Mouse (Mus musculus): ENCODE measurements around the gene Trafd1. TPM values are rescaled to one million over a fixed set of nuclear protein-coding genes. Genes with fewer than 3 reads are reported as not detected.

Trafd1 gene
- total RNA-seq (2015; ENCODE audit: low replicate concordance), result 23.1 and 29.3 TPM in 2 replicates
- 11.1 and 21.4 TPM in 2 replicates for total RNA-seq (2017; ENCODE audit: low replicate concordance)

- peak; percentile 94 for ATAC-seq (replicated peaks; ENCODE audit: low FRiP score, poor library complexity, severe bottlenecking)
Observed at GRCm38 (mm10) chr5:121385461-121386119, at the start of gene Trafd1. Gene Trafd1, minus strand, starts transcription at chr5:121385632.

DNA sequence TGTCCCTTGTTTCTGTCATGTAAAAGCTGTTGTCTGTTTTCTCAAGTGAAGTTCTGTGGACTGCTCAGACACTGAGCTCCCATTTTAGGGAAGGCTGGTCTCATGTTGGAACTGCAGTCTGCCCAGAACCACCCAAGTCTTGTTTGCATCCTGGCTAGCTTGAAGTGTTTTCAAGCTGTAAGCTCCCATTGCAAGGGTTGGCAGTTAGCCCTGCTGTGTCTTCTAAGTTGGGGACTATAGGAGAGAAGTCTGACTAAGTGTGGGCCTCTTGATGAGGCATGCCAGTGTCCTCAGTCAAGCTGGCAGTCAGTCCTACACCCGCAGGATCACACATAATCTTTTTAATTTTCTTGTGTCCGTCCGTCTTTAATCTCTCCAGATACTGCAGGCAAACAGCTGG is 43.5 kb upstream of the Trafd1 start:
- no peak for ATAC-seq (replicated peaks; ENCODE audit: low FRiP score, poor library complexity, severe bottlenecking)

- ATAC-seq (replicated peaks; ENCODE audit: low FRiP score, poor library complexity, severe bottlenecking), result no peak
Observed at GRCm38 (mm10) chr5:121423297-121423696, 37.9 kb upstream of the Trafd1 start.

GRCm38 (mm10) chr5:121422787-121423186 is 37.4 kb upstream of the Trafd1 start:
- no peak for ATAC-seq (replicated peaks; ENCODE audit: low FRiP score, poor library complexity, severe bottlenecking)

GRCm38 (mm10) chr5:121420721-121421120 is 35.3 kb upstream of the Trafd1 start:
- ATAC-seq (replicated peaks; ENCODE audit: low FRiP score, poor library complexity, severe bottlenecking), result no peak

GRCm38 (mm10) chr5:121410975-121411374 is 25.5 kb upstream of the Trafd1 start:
- ATAC-seq (replicated peaks; ENCODE audit: low FRiP score, poor library complexity, severe bottlenecking), result no peak

DNA sequence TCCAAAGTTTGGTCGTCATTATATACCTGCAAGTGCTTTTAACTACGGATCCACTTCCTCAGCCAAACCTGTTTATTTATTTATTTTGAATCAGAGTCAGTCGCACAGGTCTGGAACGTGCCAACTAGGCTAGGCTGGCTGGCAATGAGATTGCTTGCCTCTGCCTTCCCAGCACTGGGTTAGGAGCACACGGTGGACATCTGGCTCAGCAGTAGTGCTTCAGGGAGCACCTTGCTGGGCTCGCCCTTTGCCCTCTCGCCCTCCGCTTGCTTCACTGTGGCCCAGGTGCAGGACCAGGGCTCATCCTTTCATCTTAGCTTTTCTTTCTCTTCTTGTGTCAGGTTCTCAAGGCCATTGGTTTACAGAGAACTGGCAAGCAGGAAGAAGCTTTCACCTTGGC is 22.4 kb upstream of the Trafd1 start:
- no peak for ATAC-seq (replicated peaks; ENCODE audit: low FRiP score, poor library complexity, severe bottlenecking)

DNA sequence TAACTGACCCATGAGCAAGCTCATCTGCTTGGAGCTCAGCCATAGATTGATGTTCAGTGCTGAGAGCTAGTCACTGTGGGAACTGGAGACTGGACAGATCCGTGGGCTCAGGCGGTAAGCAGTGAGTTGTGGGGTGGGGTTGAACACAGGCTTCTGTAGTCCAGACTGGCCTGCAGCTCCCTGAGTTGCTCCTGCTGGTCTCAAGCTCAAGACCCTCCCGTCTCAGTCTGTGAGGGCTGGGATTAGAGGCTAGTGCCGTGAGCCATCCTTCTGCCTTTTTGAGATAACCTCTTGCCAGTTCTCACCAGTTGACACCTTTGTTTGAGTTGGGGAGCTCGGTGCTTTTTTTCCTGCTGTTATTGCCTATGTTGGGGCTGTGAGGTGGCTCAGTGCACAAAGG is 15.4 kb upstream of the Trafd1 start:
- ATAC-seq (replicated peaks; ENCODE audit: low FRiP score, poor library complexity, severe bottlenecking), result no peak

DNA sequence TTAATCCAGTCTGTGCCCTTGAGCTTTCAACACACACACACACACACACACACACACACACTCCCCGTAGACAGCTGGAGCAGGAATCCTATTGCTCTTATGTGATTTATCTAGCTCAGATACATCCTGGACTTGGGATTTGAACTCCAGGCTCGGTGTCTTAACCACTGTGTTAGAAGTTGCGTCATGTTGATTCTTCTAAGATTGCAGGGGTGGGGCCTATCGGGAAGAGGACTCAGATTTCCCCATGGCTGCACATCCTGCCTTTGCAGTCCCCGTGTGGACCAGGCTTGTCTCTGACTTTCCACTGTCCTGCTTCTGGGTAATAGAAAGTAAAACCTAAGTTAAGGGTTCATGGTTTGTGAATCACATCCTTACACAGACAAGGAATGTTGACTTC is 14.6 kb upstream of the Trafd1 start:
- ATAC-seq (replicated peaks; ENCODE audit: low FRiP score, poor library complexity, severe bottlenecking), result no peak

GRCm38 (mm10) chr5:121399540-121399939 is 14.1 kb upstream of the Trafd1 start:
- ATAC-seq (replicated peaks; ENCODE audit: low FRiP score, poor library complexity, severe bottlenecking), result no peak

- no peak for ATAC-seq (replicated peaks; ENCODE audit: low FRiP score, poor library complexity, severe bottlenecking)
Observed at GRCm38 (mm10) chr5:121398965-121399462, 13.6 kb upstream of the Trafd1 start.

GRCm38 (mm10) chr5:121398146-121398964 is 12.9 kb upstream of the Trafd1 start:
- peak; percentile 28 for ATAC-seq (replicated peaks; ENCODE audit: low FRiP score, poor library complexity, severe bottlenecking)

GRCm38 (mm10) chr5:121397187-121398145 is 12.0 kb upstream of the Trafd1 start, which contains the start of gene Naa25:
Gene Naa25, plus strand, starts transcription at chr5:121397936.
- ATAC-seq (replicated peaks; ENCODE audit: low FRiP score, poor library complexity, severe bottlenecking), result peak; percentile 95

DNA sequence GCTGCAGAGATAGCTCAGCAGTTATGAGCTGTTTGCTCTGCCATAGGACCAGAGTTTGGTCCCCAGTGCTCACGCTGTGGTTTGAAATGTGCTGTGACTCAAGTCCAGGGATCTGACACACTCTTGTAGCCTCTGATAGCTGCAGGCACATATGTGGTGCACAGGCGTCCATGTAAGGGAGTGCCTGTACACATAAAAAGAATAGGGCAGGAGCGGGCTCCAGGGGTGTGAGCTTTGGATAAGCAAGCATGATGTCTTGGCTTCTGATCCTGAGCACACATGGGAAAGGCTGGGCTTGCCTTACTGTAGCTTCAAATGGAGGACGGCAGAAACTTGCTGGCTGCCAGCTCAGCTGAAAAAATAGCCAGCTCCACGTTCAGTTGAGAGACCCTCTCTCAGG is 10.2 kb upstream of the Trafd1 start:
- no peak for ATAC-seq (replicated peaks; ENCODE audit: low FRiP score, poor library complexity, severe bottlenecking)

GRCm38 (mm10) chr5:121393402-121393801 is 8.0 kb upstream of the Trafd1 start:
- ATAC-seq (replicated peaks; ENCODE audit: low FRiP score, poor library complexity, severe bottlenecking), result no peak

GRCm38 (mm10) chr5:121392667-121393380 is 7.4 kb upstream of the Trafd1 start:
- peak; percentile 66; the same call in 1 of the 2 replicates for ATAC-seq (replicated peaks; ENCODE audit: low FRiP score, poor library complexity, severe bottlenecking)

GRCm38 (mm10) chr5:121389691-121390090 is 4.3 kb upstream of the Trafd1 start:
- no peak for ATAC-seq (replicated peaks; ENCODE audit: low FRiP score, poor library complexity, severe bottlenecking)

- no peak for ATAC-seq (replicated peaks; ENCODE audit: low FRiP score, poor library complexity, severe bottlenecking)
Observed at GRCm38 (mm10) chr5:121389106-121389505, 3.7 kb upstream of the Trafd1 start.

- no peak for ATAC-seq (replicated peaks; ENCODE audit: low FRiP score, poor library complexity, severe bottlenecking)
Observed at GRCm38 (mm10) chr5:121387126-121387525, 1.7 kb upstream of the Trafd1 start.
